Mouse (Mus musculus): ENCODE data around the gene Abcc12. TPM values are rescaled to one million over a fixed set of nuclear protein-coding genes. Genes with fewer than 3 reads are reported as not detected.

Abcc12 gene
- total RNA-seq, 1 experiment, result 0.36 TPM

GRCm38 (mm10) chr8:86604676-86605075 lies 24.2 kb upstream of the Abcc12 start:
- Histone ChIP-seq H3K4me3 (ENCODE audit: insufficient read depth in 1 of 2, low read depth in 1 of 2, low read length in 2 of 2, poor library complexity in 1 of 2, severe bottlenecking in 1 of 2) (no peak overlapping the region), H3K4me1 (ENCODE audit: control insufficient read depth in 2 of 2, insufficient read depth in 2 of 2, low read length in 2 of 2, poor library complexity in 1 of 2) (no peaks in the 10 kb centered on the region), H3K36me3 (ENCODE audit: control insufficient read depth, insufficient read depth, low read length, poor library complexity, severe bottlenecking) (no peaks in the 10 kb centered on the region), H3K9me3 (ENCODE audit: control insufficient read depth, insufficient read depth, low read depth, low read length) (no peaks in the 10 kb centered on the region), H3K27ac (ENCODE audit: insufficient read depth, low read depth, low read length, poor library complexity, severe bottlenecking) (no peak overlapping the region), H3K9ac (ENCODE audit: insufficient read depth, low read depth, low read length, poor library complexity, severe bottlenecking) (no peak overlapping the region)
- no peak for TF ChIP-seq MAFK (IDR thresholded peaks at IDR 0.05; ENCODE audit: insufficient read depth, low read depth, low read length)
- in situ Hi-C loops (cut with MboI; ENCODE audit: low sequenced_read_pairs in 2 of 2, unreplicated experiment in 2 of 2), result loop anchor here in 1 of 2 experiments (25.0 kb wide), 1 partner anchor 308 kb away; no protein-coding TSS in a partner anchor
- no peak for DNase-seq (ENCODE audit: low read depth, low spot score)

GRCm38 (mm10) chr8:86603174-86603573 lies 22.7 kb upstream of the Abcc12 start:
- no peak overlapping the region for H3K9ac ChIP-seq (ENCODE audit: insufficient read depth, low read depth, low read length, poor library complexity, severe bottlenecking)
- no peak overlapping the region for H3K27ac ChIP-seq (ENCODE audit: insufficient read depth, low read depth, low read length, poor library complexity, severe bottlenecking)
- DNase-seq (ENCODE audit: low read depth, low spot score), result no peak
- no peak overlapping the region for H3K4me3 ChIP-seq (ENCODE audit: insufficient read depth in 1 of 2, low read depth in 1 of 2, low read length in 2 of 2, poor library complexity in 1 of 2, severe bottlenecking in 1 of 2)
- no peaks in the 10 kb centered on the region for H3K36me3 ChIP-seq (ENCODE audit: control insufficient read depth, insufficient read depth, low read length, poor library complexity, severe bottlenecking)
- in situ Hi-C loops (cut with MboI; ENCODE audit: low sequenced_read_pairs in 2 of 2, unreplicated experiment in 2 of 2), result loop anchor here in 1 of 2 experiments (25.0 kb wide), 1 partner anchor 309 kb away; no protein-coding TSS in a partner anchor
- no peak for TF ChIP-seq ZC3H11A (IDR thresholded peaks at IDR 0.05; ENCODE audit: borderline replicate concordance, low read depth, low read length)
- no peaks in the 10 kb centered on the region for H3K9me3 ChIP-seq (ENCODE audit: control insufficient read depth, insufficient read depth, low read depth, low read length)
- H3K4me1 ChIP-seq (ENCODE audit: control insufficient read depth in 2 of 2, insufficient read depth in 2 of 2, low read length in 2 of 2, poor library complexity in 1 of 2), result no peaks in the 10 kb centered on the region

- H3K36me3 ChIP-seq (ENCODE audit: control insufficient read depth, insufficient read depth, low read length, poor library complexity, severe bottlenecking), result no peaks in the 10 kb centered on the region
- H3K9ac ChIP-seq (ENCODE audit: insufficient read depth, low read depth, low read length, poor library complexity, severe bottlenecking), result no peak overlapping the region
- H3K4me1 ChIP-seq (ENCODE audit: control insufficient read depth in 2 of 2, insufficient read depth in 2 of 2, low read length in 2 of 2, poor library complexity in 1 of 2), result no peaks in the 10 kb centered on the region
- no peaks in the 10 kb centered on the region for H3K9me3 ChIP-seq (ENCODE audit: control insufficient read depth, insufficient read depth, low read depth, low read length)
- H3K4me3 ChIP-seq (ENCODE audit: insufficient read depth in 1 of 2, low read depth in 1 of 2, low read length in 2 of 2, poor library complexity in 1 of 2, severe bottlenecking in 1 of 2), result no peak overlapping the region
- H3K27ac ChIP-seq (ENCODE audit: insufficient read depth, low read depth, low read length, poor library complexity, severe bottlenecking), result no peak overlapping the region
- DNase-seq (ENCODE audit: low read depth, low spot score), result no peak
- in situ Hi-C loops (cut with MboI; ENCODE audit: low sequenced_read_pairs in 2 of 2, unreplicated experiment in 2 of 2), result loop anchor here in 1 of 2 experiments (25.0 kb wide), 1 partner anchor 312 kb away; no protein-coding TSS in a partner anchor
- no peak for TF ChIP-seq MAFK (IDR thresholded peaks at IDR 0.05; ENCODE audit: insufficient read depth, low read depth, low read length)
- no peak for TF ChIP-seq ZC3H11A (IDR thresholded peaks at IDR 0.05; ENCODE audit: borderline replicate concordance, low read depth, low read length)
- TF ChIP-seq CHD2 (IDR thresholded peaks at IDR 0.05; ENCODE audit: low read depth, low read length), result no peak
- TF ChIP-seq ZNF384 (IDR thresholded peaks at IDR 0.05; ENCODE audit: low read depth, low read length), result no peak
- TF ChIP-seq HCFC1 (IDR thresholded peaks at IDR 0.05; ENCODE audit: borderline replicate concordance, insufficient read depth, low read length), result no peak
Measured at GRCm38 (mm10) chr8:86600311-86600710, 19.8 kb upstream of the Abcc12 start.

DNA sequence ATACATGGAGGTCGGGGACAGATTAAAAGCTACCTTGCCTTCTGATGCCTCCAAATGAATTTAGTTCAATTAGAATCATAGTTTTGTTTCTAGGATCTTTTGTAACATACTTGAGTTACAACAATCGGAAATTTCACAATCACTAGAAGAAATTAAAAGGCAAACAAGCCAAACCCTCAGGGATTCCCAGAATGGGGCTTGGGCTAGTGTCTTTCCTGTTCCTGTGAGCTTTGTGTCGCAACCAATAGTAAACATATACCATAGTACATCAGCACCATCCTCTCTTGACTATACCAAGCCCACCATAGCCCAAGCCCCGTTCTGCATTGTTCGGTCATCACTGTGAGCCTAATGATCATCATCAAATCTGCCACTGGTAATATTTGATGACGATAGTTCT lies 18.8 kb upstream of the Abcc12 start:
- in situ Hi-C loops (cut with MboI; ENCODE audit: low sequenced_read_pairs in 2 of 2, unreplicated experiment in 2 of 2), result no loop called here
- no peak overlapping the region for H3K27ac ChIP-seq (ENCODE audit: insufficient read depth, low read depth, low read length, poor library complexity, severe bottlenecking)
- no peaks in the 10 kb centered on the region for H3K9me3 ChIP-seq (ENCODE audit: control insufficient read depth, insufficient read depth, low read depth, low read length)
- no peaks in the 10 kb centered on the region for H3K4me1 ChIP-seq (ENCODE audit: control insufficient read depth in 2 of 2, insufficient read depth in 2 of 2, low read length in 2 of 2, poor library complexity in 1 of 2)
- no peaks in the 10 kb centered on the region for H3K36me3 ChIP-seq (ENCODE audit: control insufficient read depth, insufficient read depth, low read length, poor library complexity, severe bottlenecking)
- H3K9ac ChIP-seq (ENCODE audit: insufficient read depth, low read depth, low read length, poor library complexity, severe bottlenecking), result no peak overlapping the region
- H3K4me3 ChIP-seq (ENCODE audit: insufficient read depth in 1 of 2, low read depth in 1 of 2, low read length in 2 of 2, poor library complexity in 1 of 2, severe bottlenecking in 1 of 2), result no peak overlapping the region
- DNase-seq (ENCODE audit: low read depth, low spot score), result no peak
- TF ChIP-seq MAFK (IDR thresholded peaks at IDR 0.05; ENCODE audit: insufficient read depth, low read depth, low read length) (no peak), ZC3H11A (IDR thresholded peaks at IDR 0.05; ENCODE audit: borderline replicate concordance, low read depth, low read length) (no peak), ZNF384 (IDR thresholded peaks at IDR 0.05; ENCODE audit: low read depth, low read length) (no peak), HCFC1 (IDR thresholded peaks at IDR 0.05; ENCODE audit: borderline replicate concordance, insufficient read depth, low read length) (no peak), CHD2 (IDR thresholded peaks at IDR 0.05; ENCODE audit: low read depth, low read length) (no peak)

DNA sequence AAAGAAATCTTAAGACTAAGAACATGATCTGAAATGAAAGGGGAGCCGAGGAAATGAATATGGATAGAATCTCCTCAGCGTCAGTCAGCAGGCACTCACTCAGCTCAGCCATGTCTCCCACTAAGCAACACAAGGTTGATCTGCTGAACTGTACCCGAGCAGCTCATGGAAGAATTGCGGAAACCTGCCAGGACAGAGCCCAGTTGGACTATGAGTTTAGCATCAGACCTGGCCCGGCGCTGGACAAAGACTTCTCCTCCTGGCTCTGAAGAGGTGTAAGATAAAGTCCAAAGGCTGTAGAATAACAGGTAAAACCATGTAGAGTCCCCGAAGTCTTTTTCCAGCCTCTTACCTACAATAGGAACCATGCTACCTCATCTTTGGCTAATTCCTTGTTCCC lies 17.2 kb upstream of the Abcc12 start:
- Histone ChIP-seq H3K4me1 (ENCODE audit: control insufficient read depth in 2 of 2, insufficient read depth in 2 of 2, low read length in 2 of 2, poor library complexity in 1 of 2) (no peaks in the 10 kb centered on the region), H3K27ac (ENCODE audit: insufficient read depth, low read depth, low read length, poor library complexity, severe bottlenecking) (no peak overlapping the region), H3K9ac (ENCODE audit: insufficient read depth, low read depth, low read length, poor library complexity, severe bottlenecking) (no peak overlapping the region), H3K4me3 (ENCODE audit: insufficient read depth in 1 of 2, low read depth in 1 of 2, low read length in 2 of 2, poor library complexity in 1 of 2, severe bottlenecking in 1 of 2) (no peak overlapping the region), H3K9me3 (ENCODE audit: control insufficient read depth, insufficient read depth, low read depth, low read length) (no peaks in the 10 kb centered on the region), H3K36me3 (ENCODE audit: control insufficient read depth, insufficient read depth, low read length, poor library complexity, severe bottlenecking) (no peaks in the 10 kb centered on the region)
- DNase-seq (ENCODE audit: low read depth, low spot score), result no peak
- in situ Hi-C loops (cut with MboI; ENCODE audit: low sequenced_read_pairs in 2 of 2, unreplicated experiment in 2 of 2), result no loop called here
- TF ChIP-seq ZC3H11A (IDR thresholded peaks at IDR 0.05; ENCODE audit: borderline replicate concordance, low read depth, low read length) (no peak), HCFC1 (IDR thresholded peaks at IDR 0.05; ENCODE audit: borderline replicate concordance, insufficient read depth, low read length) (no peak), MAFK (IDR thresholded peaks at IDR 0.05; ENCODE audit: insufficient read depth, low read depth, low read length) (no peak), ZNF384 (IDR thresholded peaks at IDR 0.05; ENCODE audit: low read depth, low read length) (no peak), CHD2 (IDR thresholded peaks at IDR 0.05; ENCODE audit: low read depth, low read length) (no peak)

All from ES-E14 (cell line).